Mouse (Mus musculus): ENCODE measurements around the gene Sorbs2. TPM values are rescaled to one million over a fixed set of nuclear protein-coding genes. Genes with fewer than 3 reads are reported as not detected.

Sorbs2 gene
- 98.7 TPM for polyA plus RNA-seq (2015; fragmentation: Illumina TruSeq; extraction: RNeasy Lipid Tissue Mini Kit (QIAGEN cat#74804); ENCODE audit: low read depth, low replicate concordance)

DNA sequence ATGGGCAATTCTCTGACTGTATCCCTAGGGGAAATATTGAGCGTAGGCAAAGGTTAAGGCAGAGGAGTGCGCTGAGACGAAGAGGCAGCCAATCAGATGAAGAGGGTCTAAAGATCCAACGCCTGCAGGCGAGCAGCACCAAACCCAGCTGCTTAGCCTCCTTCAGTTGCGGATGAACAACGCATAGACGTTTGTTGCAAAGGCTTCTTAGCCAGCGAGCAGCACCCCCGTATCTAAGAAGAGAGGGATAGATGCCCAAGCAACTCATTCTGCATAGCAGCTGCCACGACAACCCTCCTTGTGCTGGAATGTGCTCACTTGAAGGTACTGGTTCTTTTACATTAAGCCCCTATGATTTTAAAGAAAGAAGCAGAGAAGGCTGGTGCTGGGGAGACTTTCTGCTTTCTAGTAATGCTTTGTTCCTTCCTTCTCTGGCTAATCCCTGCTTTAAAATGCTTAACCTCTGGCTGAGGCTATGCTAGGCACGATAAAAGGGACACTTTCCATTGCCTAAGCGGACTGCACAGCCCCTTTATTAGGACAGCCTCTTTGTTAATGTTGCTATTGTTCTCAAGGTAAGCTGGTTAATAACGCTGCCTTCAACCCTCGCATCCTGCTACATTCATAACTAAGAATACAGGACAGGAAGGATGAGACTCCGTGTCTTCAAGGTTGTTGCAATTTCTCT is at the start of gene Sorbs2:
Sorbs2 (plus strand) TSS at position 155 of the 688 bp plus-strand sequence.

Other genes with a start within 250 kb of the Sorbs2 start
- not detected for gene F11, start 245.8 kb upstream of the Sorbs2 start, polyA plus RNA-seq (2015; fragmentation: Illumina TruSeq; extraction: RNeasy Lipid Tissue Mini Kit (QIAGEN cat#74804); ENCODE audit: low read depth, low replicate concordance)
- 0.13 TPM for gene Klkb1, start 212.9 kb upstream of the Sorbs2 start, polyA plus RNA-seq (2015; fragmentation: Illumina TruSeq; extraction: RNeasy Lipid Tissue Mini Kit (QIAGEN cat#74804); ENCODE audit: low read depth, low replicate concordance)
- not detected for gene Gm45753, start 199.3 kb upstream of the Sorbs2 start, polyA plus RNA-seq (2015; fragmentation: Illumina TruSeq; extraction: RNeasy Lipid Tissue Mini Kit (QIAGEN cat#74804); ENCODE audit: low read depth, low replicate concordance)
- gene Cyp4v3, start 174.6 kb upstream of the Sorbs2 start, polyA plus RNA-seq (2015; fragmentation: Illumina TruSeq; extraction: RNeasy Lipid Tissue Mini Kit (QIAGEN cat#74804); ENCODE audit: low read depth, low replicate concordance) = 4.2 TPM
- gene Fam149a, start 125.5 kb upstream of the Sorbs2 start, polyA plus RNA-seq (2015; fragmentation: Illumina TruSeq; extraction: RNeasy Lipid Tissue Mini Kit (QIAGEN cat#74804); ENCODE audit: low read depth, low replicate concordance) = 21.5 TPM
- 13.4 TPM for gene Tlr3, start 96.7 kb upstream of the Sorbs2 start, polyA plus RNA-seq (2015; fragmentation: Illumina TruSeq; extraction: RNeasy Lipid Tissue Mini Kit (QIAGEN cat#74804); ENCODE audit: low read depth, low replicate concordance)

All from brain, adult 10 weeks (tissue).